Mouse (Mus musculus): ENCODE results near the gene Etv2. TPM values are rescaled to one million over a fixed set of nuclear protein-coding genes. Genes with fewer than 3 reads are reported as not detected.
A peak's percentile ranks its signal among the peaks of the same experiment; 100 is the strongest.

The Etv2 gene
- polyA plus RNA-seq (2015; fragmentation: Nextera tagmentation; extraction: Ambion mirVana), result 0.13 TPM in 1 of 2 replicates, not detected in the other

DNA sequence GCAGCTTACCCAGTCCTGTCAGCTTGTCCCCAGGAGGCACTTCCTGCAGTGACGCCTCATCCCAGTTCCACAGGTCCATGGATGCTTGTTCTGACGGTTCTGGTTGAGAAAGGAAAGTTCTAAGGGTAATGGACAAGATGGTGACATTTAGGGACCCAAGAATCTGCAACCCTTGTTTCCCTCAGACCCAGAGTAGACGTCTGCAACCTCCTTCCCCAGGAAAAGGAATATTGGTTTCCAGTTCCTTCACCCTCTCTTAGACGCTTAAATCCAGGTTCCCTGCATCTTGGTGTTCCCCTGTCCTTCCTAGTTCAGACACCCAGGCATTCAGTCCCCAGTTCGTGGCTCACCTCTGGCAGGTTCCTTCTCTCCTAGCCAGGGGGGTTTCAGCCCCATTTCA is at the start of gene Etv2:
Etv2 (minus strand) TSS at position 101 of the 400 bp plus-strand sequence.
- no peaks in the 10 kb centered on the region for H3K9me3 ChIP-seq (replicated peaks; ENCODE audit: control insufficient read depth, low read length)
- 4% methylated on average over 5 of the region's 5 CpGs for WGBS
- peak within 1 kb of the TSS; percentile 22 for H3K4me3 ChIP-seq (replicated peaks; ENCODE audit: low read length)
- H3K27ac ChIP-seq (ENCODE audit: low read length), result no peak within 1 kb of the TSS
- H3K36me3 ChIP-seq (ENCODE audit: control insufficient read depth, insufficient read depth, low read length), result no peaks in the 10 kb centered on the region
- no peak for ATAC-seq (ENCODE audit: insufficient read depth, low FRiP score)
- H3K27me3 ChIP-seq (ENCODE audit: control insufficient read depth, insufficient read depth, low read length), result peaks cover 41% of the 10 kb centered on the region
- H3K4me1 ChIP-seq (ENCODE audit: control insufficient read depth, insufficient read depth, low read length), result peaks cover 9% of the 10 kb centered on the region
- H3K9ac ChIP-seq (ENCODE audit: low read length), result no peak within 1 kb of the TSS; the same call in 1 of the 2 replicates
- peak within 1 kb of the TSS; percentile 40 for H3K4me2 ChIP-seq (ENCODE audit: low read depth, low read length)

DNA sequence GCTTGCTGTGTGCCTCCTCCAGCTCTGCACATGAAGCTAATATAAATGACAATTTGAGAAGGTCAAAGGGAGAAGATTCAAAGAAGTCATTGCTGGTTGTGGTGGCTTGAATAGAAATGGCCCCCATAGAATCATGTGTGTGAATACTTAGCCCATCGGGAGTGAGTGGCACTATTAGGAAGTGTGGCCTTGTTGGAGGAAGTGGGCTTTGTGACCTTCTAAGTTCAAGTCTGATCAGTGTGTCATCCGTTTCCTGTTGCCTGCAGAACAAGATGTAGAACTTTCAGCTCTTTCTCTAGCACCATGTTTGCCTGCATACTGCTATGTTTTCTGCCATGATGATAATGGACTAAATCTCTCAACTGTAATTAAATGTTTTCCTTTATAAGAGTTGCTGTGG is 47.8 kb upstream of the Etv2 start:
- H3K9me3 ChIP-seq (replicated peaks; ENCODE audit: control insufficient read depth, low read length), result no peaks in the 10 kb centered on the region; the same call in 1 of the 2 replicates
- H3K36me3 ChIP-seq (ENCODE audit: control insufficient read depth, insufficient read depth, low read length), result no peaks in the 10 kb centered on the region
- H3K4me2 ChIP-seq (ENCODE audit: low read depth, low read length), result no peak overlapping the region
- H3K9ac ChIP-seq (ENCODE audit: low read length), result no peak overlapping the region
- no peak for ATAC-seq (ENCODE audit: insufficient read depth, low FRiP score)
- no peak overlapping the region for H3K4me3 ChIP-seq (replicated peaks; ENCODE audit: low read length)
- WGBS, result 68% methylated on average over 2 of the region's 2 CpGs
- no peak overlapping the region for H3K27ac ChIP-seq (ENCODE audit: low read length)
- no peaks in the 10 kb centered on the region for H3K27me3 ChIP-seq (ENCODE audit: control insufficient read depth, insufficient read depth, low read length)
- 0 out of 2 replicates have a peak, but pooled peaks cover 6% of the 10 kb centered on the region for H3K4me1 ChIP-seq (ENCODE audit: control insufficient read depth, insufficient read depth, low read length)

DNA sequence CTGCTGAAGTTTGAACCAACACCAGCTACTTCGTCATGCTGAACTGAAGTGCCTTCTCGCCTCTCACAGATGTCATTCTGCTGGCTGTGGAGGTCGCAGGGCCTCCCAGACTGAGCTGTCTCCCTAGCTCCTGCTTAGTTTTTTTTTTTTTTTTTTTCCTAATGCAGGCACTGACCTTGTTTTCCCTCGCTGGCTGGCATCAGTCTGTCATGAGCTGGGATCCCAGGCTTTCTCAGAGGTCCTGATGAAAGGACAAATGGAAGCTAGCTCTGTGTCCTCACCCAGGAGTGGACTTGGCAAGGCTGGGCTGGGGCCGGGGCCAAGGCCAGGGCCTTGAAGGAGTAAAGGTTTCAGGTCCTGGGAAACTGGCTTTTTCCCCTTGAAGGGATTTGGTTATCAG is 46.2 kb upstream of the Etv2 start:
- Histone ChIP-seq H3K36me3 (ENCODE audit: control insufficient read depth, insufficient read depth, low read length) (no peaks in the 10 kb centered on the region), H3K4me2 (ENCODE audit: low read depth, low read length) (no peak overlapping the region), H3K27ac (ENCODE audit: low read length) (no peak overlapping the region), H3K4me1 (ENCODE audit: control insufficient read depth, insufficient read depth, low read length) (no peaks in the 10 kb centered on the region), H3K27me3 (ENCODE audit: control insufficient read depth, insufficient read depth, low read length) (no peaks in the 10 kb centered on the region), H3K9me3 (replicated peaks; ENCODE audit: control insufficient read depth, low read length) (no peaks in the 10 kb centered on the region; the same call in 1 of the 2 replicates), H3K9ac (ENCODE audit: low read length) (no peak overlapping the region), H3K4me3 (replicated peaks; ENCODE audit: low read length) (no peak overlapping the region)
- WGBS, result 53% methylated on average over 5 of the region's 5 CpGs
- ATAC-seq (ENCODE audit: insufficient read depth, low FRiP score), result no peak

DNA sequence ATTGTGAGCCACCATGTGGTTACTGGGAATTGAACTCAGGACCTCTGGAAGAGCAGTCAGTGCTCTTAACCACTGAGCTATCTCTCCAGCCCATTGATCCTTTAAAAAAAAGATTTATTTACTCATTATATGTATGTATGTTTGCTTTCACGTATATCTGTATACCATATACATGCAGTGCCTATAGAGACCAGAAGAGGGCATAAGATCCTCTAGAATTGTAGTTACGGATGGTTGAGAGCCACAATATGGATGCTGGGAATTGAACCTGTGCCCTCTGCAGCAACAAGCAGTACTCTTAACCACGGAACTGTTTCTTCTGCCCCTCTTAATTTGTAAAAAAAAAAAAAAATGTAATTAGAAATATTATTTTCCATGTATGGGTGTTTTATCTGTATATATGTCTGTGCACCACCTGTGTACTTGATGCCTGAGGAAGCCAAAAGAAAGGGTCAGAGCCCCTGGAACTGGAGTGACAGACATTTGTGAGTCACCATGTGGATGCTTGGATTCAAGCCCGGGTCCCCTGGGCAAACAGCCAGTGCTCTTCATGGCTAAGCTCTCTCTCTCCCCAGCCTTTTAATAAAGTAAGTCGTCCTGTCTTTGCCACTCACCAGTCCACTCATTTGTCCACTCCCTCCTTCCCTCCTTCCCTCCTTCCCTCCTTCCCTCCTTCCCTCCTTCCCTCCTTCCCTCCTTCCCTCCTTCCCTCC is 42.8 kb upstream of the Etv2 start:
- Histone ChIP-seq H3K9me3 (replicated peaks; ENCODE audit: control insufficient read depth, low read length) (no peaks in the 10 kb centered on the region; the same call in 1 of the 2 replicates), H3K27ac (ENCODE audit: low read length) (no peak overlapping the region), H3K4me1 (ENCODE audit: control insufficient read depth, insufficient read depth, low read length) (no peaks in the 10 kb centered on the region), H3K36me3 (ENCODE audit: control insufficient read depth, insufficient read depth, low read length) (no peaks in the 10 kb centered on the region), H3K4me2 (ENCODE audit: low read depth, low read length) (no peak overlapping the region), H3K4me3 (replicated peaks; ENCODE audit: low read length) (no peak overlapping the region), H3K27me3 (ENCODE audit: control insufficient read depth, insufficient read depth, low read length) (no peaks in the 10 kb centered on the region), H3K9ac (ENCODE audit: low read length) (no peak overlapping the region)
- ATAC-seq (ENCODE audit: insufficient read depth, low FRiP score), result no peak
- 52% methylated on average over 5 of the region's 5 CpGs for WGBS

DNA sequence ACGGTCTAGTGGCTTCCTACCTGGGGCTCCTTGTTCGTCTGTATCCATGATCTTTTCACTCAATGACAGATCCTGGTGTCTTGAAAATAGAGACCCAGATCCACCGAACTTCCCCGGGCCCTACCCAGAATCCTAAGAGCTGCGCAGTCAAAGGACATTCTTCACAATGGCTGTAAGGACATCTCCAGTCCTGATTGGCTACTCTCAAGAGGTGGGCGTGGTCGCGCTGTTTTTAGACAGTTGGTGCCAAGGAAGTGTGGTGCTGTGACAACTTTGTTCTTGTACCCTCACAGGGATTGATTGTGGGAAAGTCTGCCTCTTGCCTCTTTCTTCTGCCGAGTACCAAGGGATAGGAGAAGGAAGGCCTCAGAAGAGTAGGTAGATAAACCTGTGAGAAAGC is 35.8 kb upstream of the Etv2 start, which contains the start of gene Pmis2:
Pmis2 (minus strand) TSS at position 126 of the 400 bp plus-strand sequence.
- no peaks in the 10 kb centered on the region for H3K9me3 ChIP-seq (replicated peaks; ENCODE audit: control insufficient read depth, low read length)
- no peak within 1 kb of the TSS for H3K9ac ChIP-seq (ENCODE audit: low read length)
- H3K4me1 ChIP-seq (ENCODE audit: control insufficient read depth, insufficient read depth, low read length), result no peaks in the 10 kb centered on the region
- H3K4me2 ChIP-seq (ENCODE audit: low read depth, low read length), result no peak within 1 kb of the TSS
- H3K36me3 ChIP-seq (ENCODE audit: control insufficient read depth, insufficient read depth, low read length), result no peaks in the 10 kb centered on the region
- H3K27me3 ChIP-seq (ENCODE audit: control insufficient read depth, insufficient read depth, low read length), result no peaks in the 10 kb centered on the region
- H3K4me3 ChIP-seq (replicated peaks; ENCODE audit: low read length), result no peak within 1 kb of the TSS
- H3K27ac ChIP-seq (ENCODE audit: low read length), result no peak within 1 kb of the TSS
- 69% methylated on average over 9 of the region's 9 CpGs for whole genome bisulfite sequencing
- no peak for ATAC-seq (ENCODE audit: insufficient read depth, low FRiP score)

DNA sequence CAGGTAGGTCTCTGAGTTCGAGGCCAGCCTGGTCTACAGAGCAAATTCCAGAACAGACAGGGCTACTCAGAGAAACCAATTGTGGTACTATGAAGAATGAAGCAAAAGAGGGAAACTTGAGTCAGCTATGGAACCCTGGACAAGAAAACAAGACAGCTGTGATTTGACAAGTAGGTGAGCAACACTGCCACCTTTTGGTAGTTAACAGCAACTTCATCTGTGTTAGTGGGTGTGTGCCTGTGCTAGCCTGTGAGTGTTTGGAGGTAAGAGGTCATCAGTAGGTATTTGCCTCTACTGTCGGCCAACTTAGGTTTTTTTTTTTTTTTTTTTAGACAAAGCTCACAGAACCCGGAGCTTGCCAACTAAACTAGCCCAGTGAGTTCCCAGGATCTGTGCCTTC is 33.6 kb upstream of the Etv2 start:
- Histone ChIP-seq H3K4me1 (ENCODE audit: control insufficient read depth, insufficient read depth, low read length) (no peaks in the 10 kb centered on the region), H3K9me3 (replicated peaks; ENCODE audit: control insufficient read depth, low read length) (no peaks in the 10 kb centered on the region), H3K27ac (ENCODE audit: low read length) (no peak overlapping the region), H3K27me3 (ENCODE audit: control insufficient read depth, insufficient read depth, low read length) (no peaks in the 10 kb centered on the region), H3K9ac (ENCODE audit: low read length) (no peak overlapping the region), H3K4me2 (ENCODE audit: low read depth, low read length) (no peak overlapping the region), H3K36me3 (ENCODE audit: control insufficient read depth, insufficient read depth, low read length) (no peaks in the 10 kb centered on the region), H3K4me3 (replicated peaks; ENCODE audit: low read length) (no peak overlapping the region)
- ATAC-seq (ENCODE audit: insufficient read depth, low FRiP score), result no peak
- WGBS, result 48% methylated on average over 3 of the region's 3 CpGs

DNA sequence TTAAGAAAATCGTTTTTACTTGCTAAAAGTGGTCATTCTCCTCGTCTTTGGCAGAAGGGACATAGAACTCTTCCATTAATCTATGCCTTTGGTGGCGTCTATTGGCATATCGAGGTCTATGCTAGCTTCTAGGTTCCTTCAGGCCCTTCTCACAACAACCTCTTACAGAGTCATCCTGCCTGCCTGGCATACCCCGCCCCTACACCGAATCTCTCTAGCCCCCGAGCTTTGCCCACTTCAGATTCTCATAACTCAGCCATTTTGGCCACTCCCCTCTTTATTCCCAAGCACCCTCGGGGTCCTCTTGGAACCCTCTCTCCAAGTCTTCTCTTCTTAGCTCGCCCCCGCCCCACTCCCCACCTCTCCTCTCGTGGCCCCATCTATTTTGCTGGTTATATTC is 29.7 kb upstream of the Etv2 start:
- no peak overlapping the region for H3K27ac ChIP-seq (ENCODE audit: low read length)
- no peaks in the 10 kb centered on the region for H3K4me1 ChIP-seq (ENCODE audit: control insufficient read depth, insufficient read depth, low read length)
- H3K4me3 ChIP-seq (replicated peaks; ENCODE audit: low read length), result peak overlapping the region; percentile 79
- no peaks in the 10 kb centered on the region for H3K27me3 ChIP-seq (ENCODE audit: control insufficient read depth, insufficient read depth, low read length)
- no peaks in the 10 kb centered on the region; the same call in 1 of the 2 replicates for H3K36me3 ChIP-seq (ENCODE audit: control insufficient read depth, insufficient read depth, low read length)
- peak overlapping the region; percentile 82 for H3K4me2 ChIP-seq (ENCODE audit: low read depth, low read length)
- no peaks in the 10 kb centered on the region for H3K9me3 ChIP-seq (replicated peaks; ENCODE audit: control insufficient read depth, low read length)
- 6% methylated on average over 11 of the region's 11 CpGs for WGBS
- H3K9ac ChIP-seq (ENCODE audit: low read length), result peak overlapping the region; percentile 90
- ATAC-seq (ENCODE audit: insufficient read depth, low FRiP score), result peak; percentile 41; the same call in 1 of the 2 replicates

DNA sequence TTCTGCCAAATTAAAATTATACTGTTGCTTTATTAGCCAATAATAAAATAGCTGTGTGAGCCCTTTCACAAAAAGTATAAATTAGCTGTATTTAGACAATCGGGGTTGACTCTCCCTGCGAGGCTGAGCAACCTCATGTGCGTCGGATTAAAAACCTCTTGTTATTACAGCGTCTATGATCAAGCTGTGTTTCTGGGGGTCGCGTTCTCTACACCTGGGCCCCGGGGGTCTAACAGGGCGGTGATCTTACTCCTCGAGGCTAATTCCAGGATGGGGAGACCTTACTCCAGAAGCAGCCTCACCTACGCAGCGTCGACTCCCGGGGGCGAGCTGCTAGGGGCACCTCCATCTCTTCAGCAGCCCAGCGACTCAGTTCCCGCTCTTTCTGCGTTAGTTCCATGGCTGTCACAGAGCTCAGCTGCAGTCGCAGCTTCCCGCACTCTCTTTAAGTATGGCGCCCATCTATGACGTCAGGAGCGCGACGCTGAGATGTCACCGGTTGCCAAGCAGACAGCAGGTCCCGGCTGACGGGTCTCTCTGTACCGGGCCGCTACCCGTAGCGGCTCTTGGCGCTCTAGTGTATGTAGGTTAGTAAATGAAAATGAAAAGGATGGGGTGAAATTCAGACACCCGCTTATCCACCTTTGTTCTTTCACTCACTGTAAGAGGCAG is 29.0 kb upstream of the Etv2 start, which contains the start of gene Haus5:
Haus5 (minus strand) TSS at position 466 of the 672 bp plus-strand sequence.
- under 1% methylated on average over 34 of the region's 34 CpGs for WGBS
- ATAC-seq (ENCODE audit: insufficient read depth, low FRiP score), result peak; percentile 92
- H3K9me3 ChIP-seq (replicated peaks; ENCODE audit: control insufficient read depth, low read length), result no peaks in the 10 kb centered on the region
- no peaks in the 10 kb centered on the region for H3K27me3 ChIP-seq (ENCODE audit: control insufficient read depth, insufficient read depth, low read length)
- H3K4me1 ChIP-seq (ENCODE audit: control insufficient read depth, insufficient read depth, low read length), result no peaks in the 10 kb centered on the region
- H3K36me3 ChIP-seq (ENCODE audit: control insufficient read depth, insufficient read depth, low read length), result no peaks in the 10 kb centered on the region; the same call in 1 of the 2 replicates
- H3K4me2 ChIP-seq (ENCODE audit: low read depth, low read length), result peak within 1 kb of the TSS; percentile 82
- H3K27ac ChIP-seq (ENCODE audit: low read length), result no peak within 1 kb of the TSS
- H3K9ac ChIP-seq (ENCODE audit: low read length), result peak within 1 kb of the TSS; percentile 90
- peak within 1 kb of the TSS; percentile 79 for H3K4me3 ChIP-seq (replicated peaks; ENCODE audit: low read length)
